Mouse (Mus musculus): ENCODE data around the gene Chd1l.

Gene Chd1l

GRCm38 (mm10) chr3:97524835-97525234 lies 85.2 kb downstream of the Chd1l start:
- no peak for DNase-seq (ENCODE audit: low spot score)

DNA sequence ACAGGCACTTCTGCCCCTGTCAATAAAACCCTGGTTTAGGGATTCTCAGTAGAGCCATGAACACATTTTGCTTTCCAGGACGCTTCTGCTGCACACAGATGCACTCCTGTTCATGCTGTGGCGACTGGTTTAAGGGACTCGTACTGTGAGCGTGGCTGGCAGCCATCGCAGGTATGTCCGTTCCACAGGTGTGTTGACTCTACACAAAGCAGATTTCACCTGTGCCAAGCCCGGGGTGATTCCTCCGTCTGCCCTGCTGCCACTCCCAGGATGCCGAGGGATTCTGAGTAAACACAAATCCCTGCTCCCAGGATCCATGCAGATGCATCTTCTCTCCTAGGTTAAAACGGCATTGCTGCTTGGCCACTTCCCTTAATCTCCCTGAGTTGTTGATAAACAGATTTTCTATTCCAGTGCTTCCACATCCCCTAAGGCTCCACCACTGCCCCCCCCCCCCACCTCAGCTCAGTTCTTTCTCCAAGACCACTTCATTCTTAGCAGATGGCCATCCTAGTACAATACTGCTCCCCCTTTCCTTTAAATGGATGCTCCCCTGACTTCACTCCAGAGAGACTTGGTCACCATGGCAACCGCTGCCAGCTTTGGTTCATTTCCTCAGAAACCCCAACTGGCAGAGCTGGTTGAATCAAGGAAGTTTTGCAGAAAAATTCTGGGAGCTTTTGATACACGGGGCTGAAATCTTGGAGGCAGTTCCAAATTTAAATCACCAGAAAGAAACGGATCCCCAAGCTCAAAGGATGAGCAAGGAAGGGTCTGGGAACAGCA lies 87.9 kb downstream of the Chd1l start:
- DNase-seq (ENCODE audit: low spot score), result no peak

DNA sequence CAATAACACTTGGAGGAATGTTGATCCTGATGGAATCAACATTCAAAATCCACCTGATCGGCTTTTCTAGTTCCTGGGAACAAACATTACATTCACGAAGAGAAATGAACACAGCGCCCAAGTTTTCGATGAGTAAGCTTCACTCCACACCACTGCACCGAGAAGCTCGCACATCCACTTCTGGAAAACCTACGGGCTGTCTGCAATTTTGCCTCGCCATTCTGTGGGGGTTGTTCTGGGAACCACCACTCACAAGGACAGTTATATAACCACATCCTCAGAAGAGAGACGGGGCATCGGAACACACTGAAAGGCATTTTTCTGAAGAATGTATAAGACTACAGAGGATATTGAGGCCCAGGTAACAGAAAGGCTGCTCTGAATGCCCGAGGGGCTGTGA lies 90.1 kb downstream of the Chd1l start:
- DNase-seq (ENCODE audit: low spot score), result no peak

- DNase-seq (ENCODE audit: low spot score), result no peak
Observed at GRCm38 (mm10) chr3:97512296-97512695, 97.7 kb downstream of the Chd1l start.

Data from yolk sac, embryonic 10.5 days (tissue).